11 mouse cellular contexts compared by ENCODE assay signal in genomic region chr14:57546557-57547021, GRCm38 (mm10). TPM values are rescaled to one million over a fixed set of nuclear protein-coding genes. Genes with fewer than 3 reads are reported as not detected.
DNase-seq lines count a peak whose midpoint lies in the region; ATAC-seq lines count a peak whose summit lies in the region.
"Had no signal": no experiment of that assay in that cellular context is flagged by ENCODE, and none has a peak within 500 bp of the region (broad histone marks: within the 10 kb centered on the region; RNA-seq: fewer than 3 reads in every experiment).

No protein-coding gene starts in this region.

- H3K4me3 ChIP-seq in heart, embryonic 16.5 days (ENCODE audit: low read length) = no peak overlapping the region
- H3K4me3 ChIP-seq in heart, embryonic 11.5 days (ENCODE audit: low read depth, low read length) = no peak overlapping the region
- no peak overlapping the region for H3K4me3 ChIP-seq in liver, embryonic 11.5 days (ENCODE audit: low read depth, low read length)

- DNase-seq in urinary bladder, postnatal 36 days (ENCODE audit: low spot score in 2 of 2) = peak; percentile 25 to 37
- DNase-seq in urinary bladder, postnatal 25 days (ENCODE audit: low spot score) = no peak
- DNase-seq in liver, embryonic 11.5 days (ENCODE audit: low spot score) = peak; percentile 47
- DNase-seq in yolk sac, embryonic 10.5 days (ENCODE audit: low spot score) = peak; percentile 83
- no peak for DNase-seq in right cerebral cortex, postnatal 25 days
- DNase-seq in layer of hippocampus, adult 8-10 months (ENCODE audit: low spot score in 2 of 2) = no peak
- DNase-seq: cerebellum, adult 9-10 months; heart, postnatal 36 days had no signal

- H3K9me3 ChIP-seq in heart, embryonic 16.5 days (replicated peaks; ENCODE audit: control insufficient read depth, low read length) = no peaks in the 10 kb centered on the region
- H3K9me3 ChIP-seq in heart, embryonic 11.5 days (replicated peaks; ENCODE audit: control insufficient read depth, low read length) = no peaks in the 10 kb centered on the region
- H3K9me3 ChIP-seq in liver, embryonic 11.5 days (ENCODE audit: control insufficient read depth, low read length) = no peaks in the 10 kb centered on the region

- no peak overlapping the region for H3K4me2 ChIP-seq in heart, embryonic 16.5 days (ENCODE audit: low read depth, low read length)
- no peak overlapping the region for H3K4me2 ChIP-seq in heart, embryonic 11.5 days
- peak overlapping the region; percentile 32; the same call in 1 of the 2 replicates for H3K4me2 ChIP-seq in liver, embryonic 11.5 days

- H3K27me3 ChIP-seq in heart, embryonic 16.5 days (ENCODE audit: control insufficient read depth, insufficient read depth, low read length) = no peaks in the 10 kb centered on the region
- peaks cover 3% of the 10 kb centered on the region; the same call in 1 of the 2 replicates for H3K27me3 ChIP-seq in heart, embryonic 11.5 days (ENCODE audit: control insufficient read depth, insufficient read depth, low read length)
- no peaks in the 10 kb centered on the region for H3K27me3 ChIP-seq in liver, embryonic 11.5 days (replicated peaks; ENCODE audit: control insufficient read depth, insufficient read depth, low read length)

- ATAC-seq in heart, embryonic 16.5 days (replicated peaks; ENCODE audit: extremely low read depth, insufficient read depth, low FRiP score) = peak; percentile 52
- no peak for ATAC-seq in heart, embryonic 11.5 days (replicated peaks; ENCODE audit: insufficient number of reproducible peaks, low FRiP score, low TSS enrichment)
- ATAC-seq in liver, embryonic 11.5 days (replicated peaks; ENCODE audit: low FRiP score) = peak; percentile 74; the same call in 1 of the 2 replicates

- no peak overlapping the region for H3K27ac ChIP-seq in heart, embryonic 16.5 days (ENCODE audit: low read length)
- H3K27ac ChIP-seq in heart, embryonic 11.5 days (ENCODE audit: low read depth, low read length) = no peak overlapping the region
- peak overlapping the region; percentile 46; the same call in 1 of the 2 replicates for H3K27ac ChIP-seq in liver, embryonic 11.5 days (ENCODE audit: low read depth, low read length)
- H3K27ac ChIP-seq: liver, embryonic 14.5 days had no signal

- H3K4me1 ChIP-seq in heart, embryonic 16.5 days (ENCODE audit: control insufficient read depth, insufficient read depth, low read length) = no peaks in the 10 kb centered on the region
- no peaks in the 10 kb centered on the region for H3K4me1 ChIP-seq in heart, embryonic 11.5 days (ENCODE audit: control insufficient read depth, insufficient read depth, low read length)
- peaks cover 8% of the 10 kb centered on the region; the same call in 1 of the 2 replicates for H3K4me1 ChIP-seq in liver, embryonic 11.5 days (replicated peaks; ENCODE audit: control insufficient read depth, insufficient read depth, low read length)

- WGBS in heart, embryonic 16.5 days = 25% methylated on average over 13 of the region's 13 CpGs
- WGBS in heart, embryonic 11.5 days (ENCODE audit: insufficient replicate concordance) = 22% methylated on average over 13 of the region's 13 CpGs
- 19% methylated on average over 13 of the region's 13 CpGs for WGBS in liver, embryonic 11.5 days

- H3K9ac ChIP-seq in heart, embryonic 16.5 days (ENCODE audit: low read length) = no peak overlapping the region
- H3K9ac ChIP-seq in heart, embryonic 11.5 days (ENCODE audit: low read depth, low read length) = no peak overlapping the region
- no peak overlapping the region for H3K9ac ChIP-seq in liver, embryonic 11.5 days (ENCODE audit: low read depth, low read length)
- H3K9ac ChIP-seq: liver, embryonic 14.5 days had no signal

- no peaks in the 10 kb centered on the region for H3K36me3 ChIP-seq in heart, embryonic 16.5 days (ENCODE audit: control insufficient read depth, insufficient read depth)
- H3K36me3 ChIP-seq in heart, embryonic 11.5 days (ENCODE audit: control insufficient read depth, insufficient read depth, low read length) = no peaks in the 10 kb centered on the region
- H3K36me3 ChIP-seq in liver, embryonic 11.5 days (ENCODE audit: control insufficient read depth, insufficient read depth, low read length) = no peaks in the 10 kb centered on the region

RNA-seq across cellular contexts. Expression of gene Il17d, which starts 22.0 kb away (rescaled TPM):
- 2.0 and 2.7 TPM in 2 replicates for polyA plus RNA-seq in heart, embryonic 16.5 days (2015; fragmentation: Nextera tagmentation; extraction: Ambion mirVana)
- polyA plus RNA-seq in heart, embryonic 11.5 days (2014; fragmentation: Nextera tagmentation; extraction: Ambion mirVana) = 0.45 and 0.49 TPM in 2 replicates
- polyA plus RNA-seq in liver, embryonic 11.5 days (2014; fragmentation: Nextera tagmentation; extraction: Ambion mirVana) = 0.26 and 0.43 TPM in 2 replicates
- 10 to 100 TPM; 10.4 to 12.5 (median 10.9) TPM for total RNA-seq in layer of hippocampus, adult 8-10 months (2022)

RNA-seq across cellular contexts. Expression of gene Eef1akmt1, which starts 24.8 kb away (rescaled TPM):
- polyA plus RNA-seq in heart, embryonic 16.5 days (2015; fragmentation: Nextera tagmentation; extraction: Ambion mirVana) = 73.2 and 75.7 TPM in 2 replicates
- 61.2 and 71.6 TPM in 2 replicates for polyA plus RNA-seq in heart, embryonic 11.5 days (2014; fragmentation: Nextera tagmentation; extraction: Ambion mirVana)
- polyA plus RNA-seq in liver, embryonic 11.5 days (2014; fragmentation: Nextera tagmentation; extraction: Ambion mirVana) = 80.6 and 92.7 TPM in 2 replicates
- 10 to 100 TPM; 28.5 to 34.4 (median 32.4) TPM for total RNA-seq in layer of hippocampus, adult 8-10 months (2022)

Comparison
In these comparisons a context has a peak if more than half of its experiments do, and no peak if none do; other contexts are left out.
1. DNase-seq: peak in urinary bladder, postnatal 36 days (2 of 2), liver, embryonic 11.5 days (single experiment) and yolk sac, embryonic 10.5 days (single experiment); none in urinary bladder, postnatal 25 days (single experiment), right cerebral cortex, postnatal 25 days (single experiment) and layer of hippocampus, adult 8-10 months (0 of 2).